Mouse (Mus musculus): ENCODE data around the gene Ms4a15.

The Ms4a15 gene

GRCm38 (mm10) chr19:10959085-10959977, 33.7 kb downstream of the Ms4a15 start:
- DNase-seq, result no peak

DNA sequence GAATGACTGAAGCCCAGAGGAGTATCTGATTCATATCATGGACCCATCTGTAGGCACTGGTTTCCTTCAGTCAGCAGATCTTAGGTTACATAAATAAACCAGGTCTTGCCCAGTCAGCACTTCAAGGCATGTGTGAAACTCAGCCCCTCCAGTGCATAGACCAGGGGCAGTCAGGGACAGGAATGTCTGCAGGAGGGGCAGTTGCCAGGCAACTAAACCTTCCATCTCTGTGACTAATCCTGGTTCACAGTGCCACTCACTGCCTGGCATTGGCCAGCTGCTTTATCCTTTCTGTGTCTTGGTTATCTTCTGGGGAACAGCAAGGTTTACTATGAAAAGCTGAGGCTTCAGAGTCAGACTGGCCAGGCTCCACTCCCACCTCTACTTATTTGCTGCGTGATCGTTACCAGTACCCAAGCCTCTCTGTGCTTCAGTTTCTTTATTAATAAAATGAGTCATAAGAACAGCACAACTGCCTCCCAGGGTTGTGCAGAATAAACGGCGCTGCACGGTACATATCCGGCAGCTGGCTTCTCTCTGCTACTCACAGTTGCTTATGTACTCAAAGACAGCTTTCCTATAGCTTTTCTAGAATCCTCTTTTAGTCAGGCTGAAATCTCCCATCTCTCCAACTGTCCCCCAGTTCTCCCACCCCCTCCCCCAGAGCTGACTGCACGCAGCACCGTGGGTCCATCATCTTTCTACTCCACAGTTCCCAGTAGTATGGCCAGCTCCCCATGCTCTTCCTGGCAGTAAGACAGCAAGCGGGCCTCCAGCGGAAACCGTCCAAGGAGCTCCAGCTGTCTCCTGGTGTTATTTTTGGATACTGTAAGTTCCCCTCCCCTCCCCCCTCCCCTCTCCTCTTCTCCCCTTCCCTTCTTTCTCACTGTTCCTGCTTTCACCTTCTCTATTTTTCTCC, 40.8 kb downstream of the Ms4a15 start:
- no peak for DNase-seq

DNA sequence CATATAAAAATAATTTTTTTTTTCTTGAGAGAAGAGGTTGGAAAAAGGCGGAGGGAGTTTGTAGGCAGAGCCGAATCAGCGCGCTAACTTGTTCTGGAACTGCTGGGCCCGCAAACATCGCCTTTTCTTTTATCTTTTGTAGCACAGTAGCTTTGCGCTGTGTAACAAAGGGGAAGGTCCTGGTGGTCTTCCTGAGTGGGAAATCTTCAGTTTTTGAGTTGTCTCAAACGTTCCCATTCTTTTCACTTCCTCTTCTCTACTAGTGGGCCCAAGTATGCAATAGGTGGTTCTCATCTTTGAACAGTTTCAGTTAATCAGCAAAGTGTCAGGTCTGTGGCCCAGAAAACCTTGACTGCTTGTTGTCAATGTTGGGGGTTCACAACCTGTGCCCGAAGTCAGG, 43.5 kb downstream of the Ms4a15 start:
- no peak for DNase-seq

DNA sequence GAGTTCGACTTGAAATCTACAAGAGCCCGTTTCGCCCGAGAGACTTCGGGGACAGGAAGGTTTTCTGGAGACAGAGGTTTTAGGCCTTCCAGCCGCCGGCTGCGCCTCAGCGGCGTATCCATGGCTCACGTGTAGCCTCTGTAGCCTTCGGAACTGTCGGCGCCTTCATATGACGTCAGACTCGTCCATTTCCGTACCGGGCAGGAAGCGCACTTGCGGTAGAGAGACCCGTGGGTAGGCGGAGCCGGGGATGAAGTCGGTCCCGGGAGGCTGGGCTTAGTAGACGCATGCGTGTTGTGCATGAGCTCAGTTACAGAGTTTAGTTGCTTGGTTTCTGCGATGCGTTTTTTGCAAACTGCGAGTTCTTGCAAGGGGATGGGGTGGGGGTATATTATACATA, 43.9 kb downstream of the Ms4a15 start, which contains the start of gene Ccdc86:
Gene Ccdc86, minus strand, starts transcription at position 155 of the 400 bp plus-strand sequence.
- peak; percentile 92 to 95 for DNase-seq

DNA sequence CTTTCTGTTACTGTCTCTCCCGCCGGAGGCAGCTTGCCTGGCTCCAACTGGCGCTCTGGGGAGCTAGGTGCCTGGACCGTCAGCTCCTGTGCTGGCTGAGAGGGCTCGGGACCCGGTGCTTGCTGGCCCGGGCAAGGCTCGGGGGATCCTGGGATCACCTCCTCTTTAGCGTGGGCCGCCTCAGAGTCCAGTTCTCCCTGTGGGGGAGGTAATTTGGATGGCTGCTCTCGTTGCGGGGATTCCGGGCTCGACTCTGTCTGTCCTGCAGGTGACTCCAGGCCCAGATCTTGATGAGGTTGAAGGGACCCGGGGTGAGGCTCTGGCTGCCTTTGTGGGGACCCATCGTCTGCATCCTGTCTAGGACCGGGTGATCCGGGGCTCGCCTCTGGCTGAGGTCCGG, 44.6 kb downstream of the Ms4a15 start:
- peak in 1 of 2 experiments; percentile 33 for DNase-seq

- DNase-seq, result no peak
Observed at GRCm38 (mm10) chr19:10947219-10947618, 45.8 kb downstream of the Ms4a15 start.

DNA sequence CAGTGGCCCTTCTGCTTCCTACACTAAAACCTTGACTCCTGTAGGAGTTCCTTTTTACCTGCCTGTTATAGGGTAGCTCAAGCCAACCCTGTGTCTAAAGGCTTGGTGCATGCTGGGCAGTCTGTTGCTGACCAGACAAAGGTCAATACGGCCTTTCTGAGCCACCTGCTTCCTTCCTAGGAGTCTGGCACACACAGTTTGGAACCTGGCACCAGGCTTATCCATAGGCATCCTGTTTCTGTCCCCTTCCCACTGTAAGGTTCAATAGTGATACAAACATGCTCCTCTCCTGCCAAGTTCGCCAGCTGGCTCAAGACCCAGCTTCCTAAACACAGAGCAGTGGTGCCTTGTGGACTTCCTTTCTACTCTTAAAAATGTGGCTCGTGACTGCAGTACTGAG, 46.5 kb downstream of the Ms4a15 start:
- no peak for DNase-seq

GRCm38 (mm10) chr19:10943955-10944354, 49.1 kb downstream of the Ms4a15 start:
- DNase-seq, result no peak

GRCm38 (mm10) chr19:10940801-10941457, 52.1 kb downstream of the Ms4a15 start:
- no peak for DNase-seq

DNA sequence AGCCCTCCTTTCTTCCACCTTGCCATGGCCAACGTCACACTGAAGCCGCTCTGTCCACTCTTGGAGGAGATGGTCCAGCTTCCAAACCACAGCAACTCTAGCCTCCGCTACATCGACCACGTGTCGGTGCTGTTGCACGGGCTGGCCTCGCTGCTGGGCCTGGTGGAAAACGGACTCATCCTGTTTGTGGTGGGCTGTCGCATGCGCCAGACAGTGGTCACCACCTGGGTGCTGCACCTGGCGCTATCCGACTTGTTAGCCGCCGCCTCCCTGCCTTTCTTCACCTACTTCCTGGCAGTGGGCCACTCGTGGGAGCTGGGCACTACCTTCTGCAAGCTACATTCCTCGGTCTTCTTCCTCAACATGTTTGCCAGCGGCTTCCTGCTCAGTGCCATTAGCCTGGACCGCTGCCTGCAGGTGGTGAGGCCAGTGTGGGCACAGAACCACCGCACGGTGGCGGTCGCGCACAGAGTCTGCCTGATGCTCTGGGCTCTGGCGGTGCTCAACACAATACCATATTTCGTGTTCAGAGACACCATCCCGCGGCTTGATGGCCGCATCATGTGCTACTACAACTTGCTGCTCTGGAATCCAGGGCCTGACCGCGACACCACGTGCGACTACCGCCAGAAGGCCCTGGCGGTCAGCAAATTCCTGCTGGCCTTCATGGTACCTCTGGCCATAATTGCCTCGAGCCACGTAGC, 52.8 kb downstream of the Ms4a15 start:
- peak; percentile 52 to 54 for DNase-seq

DNA sequence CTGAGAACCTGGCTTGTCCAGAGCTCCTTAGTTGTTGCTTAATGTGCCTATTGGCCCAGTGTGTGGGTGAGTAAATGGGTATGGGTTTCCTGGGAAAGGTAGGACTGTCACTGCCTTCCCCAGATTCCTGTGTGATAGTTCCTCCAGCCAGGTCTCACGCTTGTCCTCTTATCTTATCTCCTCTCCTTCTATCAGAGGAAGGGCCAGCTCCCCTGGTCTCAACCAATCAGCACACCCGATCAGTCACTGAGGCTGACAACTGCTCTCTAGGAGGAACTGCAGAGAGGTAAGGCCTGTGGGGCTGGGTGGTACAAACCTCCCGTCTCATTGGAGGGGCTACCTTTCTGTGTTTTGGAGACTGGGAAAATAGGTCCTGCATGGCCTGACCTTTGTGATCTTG, 54.3 kb downstream of the Ms4a15 start:
- DNase-seq, result no peak

- no peak for DNase-seq
Observed at GRCm38 (mm10) chr19:10937110-10937563, 55.9 kb downstream of the Ms4a15 start, which contains the start of gene Ptgdr2. Ptgdr2 (plus strand) TSS chr19:10937160.

DNA sequence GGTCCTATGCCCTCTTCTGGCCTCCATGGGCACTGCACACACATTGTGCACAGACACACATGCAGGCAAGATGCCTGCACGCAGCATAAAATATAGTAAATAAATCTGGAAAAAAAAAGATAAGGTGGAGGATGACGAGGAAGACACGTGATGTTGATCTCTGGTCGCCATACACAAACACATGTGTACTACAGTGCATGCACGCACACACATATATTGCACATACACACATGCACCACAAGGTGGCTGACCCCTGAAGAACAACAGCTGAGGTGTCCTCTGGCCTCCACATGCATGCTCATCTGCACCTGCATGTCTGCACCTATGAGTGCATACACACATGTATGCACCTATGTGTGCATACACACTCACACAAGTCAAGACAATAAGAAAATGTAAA, 57.0 kb downstream of the Ms4a15 start:
- DNase-seq, result no peak

DNA sequence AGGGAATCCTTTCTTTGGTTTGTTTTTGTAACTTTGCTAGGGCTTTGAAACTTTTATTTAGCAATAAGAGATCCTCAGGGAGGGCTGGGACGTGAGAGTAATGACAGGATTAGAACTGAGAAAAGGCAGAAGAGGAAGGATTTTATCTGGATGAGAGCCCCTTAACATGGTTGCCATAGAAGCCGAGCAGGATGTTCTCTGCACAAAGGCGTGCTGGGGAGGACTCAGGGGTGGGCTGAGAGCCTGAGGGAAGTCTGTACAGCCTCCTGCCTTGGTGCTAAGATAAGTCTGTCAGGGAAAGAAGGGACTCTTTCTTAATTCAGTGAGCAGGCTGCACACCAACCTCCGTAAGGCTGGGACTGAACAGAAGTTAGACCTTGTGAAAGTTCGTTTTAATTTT, 58.0 kb downstream of the Ms4a15 start:
- no peak for DNase-seq

- DNase-seq, result no peak
Observed at GRCm38 (mm10) chr19:10930641-10931040, 62.4 kb downstream of the Ms4a15 start.

Data from thymus, postnatal 36 days (tissue).